Mouse (Mus musculus) hindbrain, postnatal 0 days (tissue): Measurements from ENCODE around the gene Sppl2a. TPM values are rescaled to one million over a fixed set of nuclear protein-coding genes. Genes with fewer than 3 reads are reported as not detected.
"Not testable (repeated sequence)": the region's sequence is repeated elsewhere in the genome, so short reads cannot be mapped to it uniquely, and the experiment has no call there.

ENCODE experiments used
- ATAC-seq: fragments of 200-750 bp; cut with Nextera tagmentation; 2 replicates; pipeline ENCODE4 v1.8.0; 2017; ENCODE audit warnings: mild to moderate bottlenecking, moderate TSS enrichment, moderate library complexity
- DNase-seq: peaks from one replicate; pipeline ENCODE4 v3.0.0-alpha.2; 2015; ENCODE audit warnings: low spot score
- H3K27ac ChIP-seq: fragments of 300-500 bp; sonication (generic); 2 replicates; pipeline ENCODE4 v1.5.1; 2014; ENCODE audit warnings: mild to moderate bottlenecking
- H3K27me3 ChIP-seq: fragments of 300-500 bp; sonication (generic); 2 replicates; pipeline ENCODE4 v1.6.1; 2014; ENCODE audit warnings: low read length, mixed read lengths; ENCODE audit not compliant: insufficient read depth
- H3K36me3 ChIP-seq: fragments of 300-500 bp; sonication (generic); 2 replicates; pipeline ENCODE4 v1.6.1; 2014; ENCODE audit warnings: low read length, mixed read lengths; ENCODE audit not compliant: insufficient read depth
- H3K4me1 ChIP-seq: fragments of 300-500 bp; sonication (generic); 2 replicates; pipeline ENCODE4 v1.6.1; 2014; ENCODE audit warnings: antibody characterized with exemption, low read length, mixed read lengths; ENCODE audit not compliant: insufficient read depth
- H3K4me2 ChIP-seq: fragments of 300-500 bp; sonication (generic); 2 replicates; pipeline ENCODE4 v1.6.1; 2014; ENCODE audit warnings: low read depth, mild to moderate bottlenecking, low read length, moderate library complexity, mixed read lengths
- H3K4me3 ChIP-seq: fragments of 300-500 bp; sonication (generic); 2 replicates; pipeline ENCODE4 v1.5.1; 2014; ENCODE audit warnings: low read length
- H3K9ac ChIP-seq: fragments of 300-500 bp; sonication (generic); replicated peaks from 2 replicates; pipeline ENCODE4 v1.6.1; 2014; ENCODE audit warnings: mild to moderate bottlenecking, low read length, moderate library complexity, mixed read lengths
- H3K9me3 ChIP-seq: fragments of 300-500 bp; sonication (generic); 2 replicates; pipeline ENCODE4 v1.6.1; 2016; ENCODE audit warnings: low read length, mixed read lengths
- CTCF ChIP-seq: IDR thresholded peaks from 2 replicates; pipeline ENCODE4 v1.5.1; 2016; ENCODE audit warnings: antibody characterized with exemption, control low read depth, low read depth
- WGBS: fragments of 180-500 bp; shearing (Covaris S2); extraction: QIAGEN DNeasy Blood & Tissue Kit; methylation state at CpG from one replicate; pipeline ENCODE4 v1.1.7; 2014; 5-methylcytosine and 5-hydroxymethylcytosine counted together
- polyA plus RNA-seq: library from polyadenylated mRNA; unstranded; fragments of >200 nt; fragmentation: Nextera tagmentation; extraction: Ambion mirVana; gene quantifications from 2 replicates; pipeline ENCODE4 v1.2.1, GENCODE M21; 2015
- total RNA-seq: library from RNA; depleted of rRNA; stranded (reverse); fragments of >200 nt; gene quantifications from 2 replicates; pipeline ENCODE4 v1.2.3, GENCODE M21; 2014

The Sppl2a gene
- total and polyA plus RNA-seq, 2 experiments from 2014 or later = 29.0 to 35.9 TPM

- H3K27ac ChIP-seq = no peak overlapping the region
- TF ChIP-seq CTCF = no peak
- H3K9ac ChIP-seq = no peak overlapping the region
- peaks cover 5% of the 10 kb centered on the region; the same call in 1 of the 2 replicates for H3K36me3 ChIP-seq
- no peak for ATAC-seq
- no peak overlapping the region for H3K4me2 ChIP-seq
- 76% methylated on average over 6 of the region's 6 CpGs for WGBS
- H3K9me3 ChIP-seq = no peaks in the 10 kb centered on the region
- H3K4me1 ChIP-seq = no peaks in the 10 kb centered on the region
- no peaks in the 10 kb centered on the region for H3K27me3 ChIP-seq
- DNase-seq = no peak
- no peak overlapping the region for H3K4me3 ChIP-seq
These were observed 36.1 kb downstream of the Sppl2a start for GRCm38 (mm10) chr2:126896941-126897340.

GRCm38 (mm10) chr2:126894245-126894644, 38.8 kb downstream of the Sppl2a start:
- H3K9me3 ChIP-seq = no peaks in the 10 kb centered on the region
- no peaks in the 10 kb centered on the region for H3K4me1 ChIP-seq
- ATAC-seq = no peak
- no peak overlapping the region for H3K27ac ChIP-seq
- H3K4me3 ChIP-seq = no peak overlapping the region
- H3K9ac ChIP-seq = no peak overlapping the region
- H3K27me3 ChIP-seq = no peaks in the 10 kb centered on the region
- DNase-seq = no peak
- no peak for TF ChIP-seq CTCF
- 0 out of 2 replicates have a peak, but pooled peaks cover 3% of the 10 kb centered on the region for H3K36me3 ChIP-seq
- 96% methylated on average over 3 of the region's 3 CpGs for WGBS
- H3K4me2 ChIP-seq = no peak overlapping the region

GRCm38 (mm10) chr2:126892316-126892715, 40.7 kb downstream of the Sppl2a start:
- H3K4me3 ChIP-seq = no peak overlapping the region
- 89% methylated on average over 7 of the region's 7 CpGs for WGBS
- H3K27ac ChIP-seq = no peak overlapping the region
- ATAC-seq = no peak
- H3K27me3 ChIP-seq = no peaks in the 10 kb centered on the region
- H3K9ac ChIP-seq = no peak overlapping the region
- no peak overlapping the region for H3K4me2 ChIP-seq
- H3K4me1 ChIP-seq = no peaks in the 10 kb centered on the region
- H3K36me3 ChIP-seq = 0 out of 2 replicates have a peak, but pooled peaks cover 3% of the 10 kb centered on the region
- H3K9me3 ChIP-seq = no peaks in the 10 kb centered on the region
- DNase-seq = no peak
- TF ChIP-seq CTCF = no peak

GRCm38 (mm10) chr2:126891743-126892142, 41.3 kb downstream of the Sppl2a start:
- ATAC-seq (no peak), DNase-seq (no peak)
- no peaks in the 10 kb centered on the region for H3K27me3 ChIP-seq
- H3K36me3 ChIP-seq = 0 out of 2 replicates have a peak, but pooled peaks cover 3% of the 10 kb centered on the region
- no peak overlapping the region for H3K4me3 ChIP-seq
- H3K9me3 ChIP-seq = no peaks in the 10 kb centered on the region
- no peak overlapping the region for H3K4me2 ChIP-seq
- TF ChIP-seq CTCF = no peak
- H3K27ac ChIP-seq = no peak overlapping the region
- no peak overlapping the region for H3K9ac ChIP-seq
- H3K4me1 ChIP-seq = no peaks in the 10 kb centered on the region

- WGBS = 65% methylated on average over 3 of the region's 3 CpGs
- ATAC-seq = no peak
- H3K9me3 ChIP-seq = no peaks in the 10 kb centered on the region
These were observed 45.9 kb downstream of the Sppl2a start for GRCm38 (mm10) chr2:126887141-126887540.

GRCm38 (mm10) chr2:126885871-126886270, 47.2 kb downstream of the Sppl2a start:
- no peak for TF ChIP-seq CTCF
- WGBS = 79% methylated on average over 2 of the region's 2 CpGs
- no peak overlapping the region for H3K4me2 ChIP-seq

More at GRCm38 (mm10) chr2:126887141-126887540, 45.9 kb downstream of the Sppl2a start:
- Histone ChIP-seq H3K4me3 (no peak overlapping the region), H3K9ac (no peak overlapping the region), H3K27ac (no peak overlapping the region), H3K27me3 (no peaks in the 10 kb centered on the region), H3K4me1 (no peaks in the 10 kb centered on the region), H3K36me3 (no peaks in the 10 kb centered on the region), H3K4me2 (no peak overlapping the region)
- no peak for DNase-seq
- TF ChIP-seq CTCF = no peak

GRCm38 (mm10) chr2:126882711-126883110, 50.3 kb downstream of the Sppl2a start:
- H3K9me3 ChIP-seq, H3K4me2 ChIP-seq, ATAC-seq, DNase-seq, H3K4me3 ChIP-seq, H3K27ac ChIP-seq, H3K9ac ChIP-seq, H3K27me3 ChIP-seq, H3K4me1 ChIP-seq, H3K36me3 ChIP-seq: not testable (repeated sequence)
- WGBS = 68% methylated on average over 2 of the region's 2 CpGs

More at GRCm38 (mm10) chr2:126885871-126886270, 47.2 kb downstream of the Sppl2a start:
- no peak overlapping the region for H3K27ac ChIP-seq
- H3K36me3 ChIP-seq = no peaks in the 10 kb centered on the region
- H3K9ac ChIP-seq = no peak overlapping the region
- ATAC-seq = no peak
- H3K27me3 ChIP-seq = no peaks in the 10 kb centered on the region
- H3K4me1 ChIP-seq = no peaks in the 10 kb centered on the region
- no peak for DNase-seq
- no peak overlapping the region for H3K4me3 ChIP-seq
- H3K9me3 ChIP-seq = no peaks in the 10 kb centered on the region
